Mouse (Mus musculus): ENCODE results near the gene E030030I06Rik. TPM values are rescaled to one million over a fixed set of nuclear protein-coding genes. Genes with fewer than 3 reads are reported as not detected.
"Not testable (repeated sequence)": the region's sequence is repeated elsewhere in the genome, so short reads cannot be mapped to it uniquely, and the experiment has no call there.

Gene E030030I06Rik
- total and polyA plus RNA-seq, 3 experiments, result 2.2 to 3.2 TPM; not detected in 1

GRCm38 (mm10) chr10:22070576-22070975, 78.5 kb downstream of the E030030I06Rik start:
- H3K9ac ChIP-seq (ENCODE audit: control insufficient read depth, low read depth, low read length, poor library complexity, severe bottlenecking), result no peak overlapping the region
- TF ChIP-seq CTCF (IDR thresholded peaks at IDR 0.05 in 2 of 3, conservative IDR thresholded peaks at IDR 0.05 in 1 of 3; ENCODE audit: control insufficient read depth in 1 of 3, insufficient read depth in 1 of 3, low read depth in 2 of 3, low read length in 3 of 3, poor library complexity in 1 of 3, severe bottlenecking in 1 of 3) (no peak), TAL1 (IDR thresholded peaks at IDR 0.05; ENCODE audit: low read length) (no peak), ZC3H11A (IDR thresholded peaks at IDR 0.05; ENCODE audit: low read depth, low read length) (no peak), RCOR1 (IDR thresholded peaks at IDR 0.05; ENCODE audit: low read depth, low read length) (no peak), USF2 (IDR thresholded peaks at IDR 0.05; ENCODE audit: borderline replicate concordance in 1 of 2, insufficient read depth in 1 of 2, low read depth in 1 of 2, low read length in 2 of 2) (no peak), MYC (IDR thresholded peaks at IDR 0.05; ENCODE audit: low read depth, low read length) (no peak), POLR2A (IDR thresholded peaks at IDR 0.05; ENCODE audit: control insufficient read depth in 1 of 2, insufficient read depth in 1 of 2, low read depth in 1 of 2, low read length in 2 of 2, poor library complexity in 1 of 2) (no peak), HCFC1 (IDR thresholded peaks at IDR 0.05; ENCODE audit: low read depth, low read length) (no peak), NELFE (IDR thresholded peaks at IDR 0.05; ENCODE audit: low read depth, low read length) (no peak), KAT2A (conservative IDR thresholded peaks at IDR 0.05; ENCODE audit: low read depth, low read length) (no peak)
- no peak overlapping the region for H3K4me3 ChIP-seq (ENCODE audit: control insufficient read depth in 1 of 2, insufficient read depth in 1 of 2, low read depth in 2 of 2, low read length in 2 of 2)
- no peaks in the 10 kb centered on the region for H3K27me3 ChIP-seq (ENCODE audit: control insufficient read depth in 1 of 2, insufficient read depth in 2 of 2, low read length in 2 of 2)
- no peak overlapping the region for H3K27ac ChIP-seq (ENCODE audit: control insufficient read depth, low read depth, low read length)
- H3K36me3 ChIP-seq (ENCODE audit: control insufficient read depth in 1 of 2, insufficient read depth in 2 of 2, low read length in 2 of 2), result no peaks in the 10 kb centered on the region; a peak in 1 of 4 replicates
- H3K9me3 ChIP-seq (replicated peaks; ENCODE audit: insufficient read depth, low read length), result no peaks in the 10 kb centered on the region
- no peaks in the 10 kb centered on the region for H3K79me2 ChIP-seq (ENCODE audit: control insufficient read depth, insufficient read depth, low read length, poor library complexity)
- H3K4me1 ChIP-seq (ENCODE audit: control insufficient read depth in 1 of 2, insufficient read depth in 2 of 2, low read length in 2 of 2), result no peaks in the 10 kb centered on the region
- DNase-seq (ENCODE audit: low read depth, low spot score), result peak; percentile 47

- peak; percentile 71 for TF ChIP-seq MAFK (IDR thresholded peaks at IDR 0.05; ENCODE audit: borderline replicate concordance, low read depth, low read length)
- TF ChIP-seq CHD2 (IDR thresholded peaks at IDR 0.05; ENCODE audit: low read length), result no peak
- peak; percentile 56 for DNase-seq (ENCODE audit: low read depth, low spot score)
- Histone ChIP-seq H3K4me1 (ENCODE audit: control insufficient read depth in 1 of 2, insufficient read depth in 2 of 2, low read length in 2 of 2) (no peaks in the 10 kb centered on the region), H3K9ac (ENCODE audit: control insufficient read depth, low read depth, low read length, poor library complexity, severe bottlenecking) (no peak overlapping the region), H3K4me3 (ENCODE audit: control insufficient read depth in 1 of 2, insufficient read depth in 1 of 2, low read depth in 2 of 2, low read length in 2 of 2) (no peak overlapping the region), H3K27ac (ENCODE audit: control insufficient read depth, low read depth, low read length) (no peak overlapping the region), H3K9me3 (replicated peaks; ENCODE audit: insufficient read depth, low read length) (no peaks in the 10 kb centered on the region), H3K79me2 (ENCODE audit: control insufficient read depth, insufficient read depth, low read length, poor library complexity) (no peaks in the 10 kb centered on the region), H3K27me3 (ENCODE audit: control insufficient read depth in 1 of 2, insufficient read depth in 2 of 2, low read length in 2 of 2) (no peaks in the 10 kb centered on the region; a peak in 1 of 4 replicates), H3K36me3 (ENCODE audit: control insufficient read depth in 1 of 2, insufficient read depth in 2 of 2, low read length in 2 of 2) (no peaks in the 10 kb centered on the region; a peak in 1 of 4 replicates)
These were observed 78.9 kb downstream of the E030030I06Rik start for GRCm38 (mm10) chr10:22070168-22070567.

GRCm38 (mm10) chr10:22067979-22068378, 81.1 kb downstream of the E030030I06Rik start, which contains the start of gene 4930444G20Rik:
4930444G20Rik (minus strand) TSS chr10:22068079.
- DNase-seq (ENCODE audit: low read depth, low spot score); H3K9ac ChIP-seq (ENCODE audit: control insufficient read depth, low read depth, low read length, poor library complexity, severe bottlenecking); H3K79me2 ChIP-seq (ENCODE audit: control insufficient read depth, insufficient read depth, low read length, poor library complexity); H3K4me3 ChIP-seq (ENCODE audit: control insufficient read depth in 1 of 2, insufficient read depth in 1 of 2, low read depth in 2 of 2, low read length in 2 of 2); H3K4me1 ChIP-seq (ENCODE audit: control insufficient read depth in 1 of 2, insufficient read depth in 2 of 2, low read length in 2 of 2); H3K9me3 ChIP-seq (replicated peaks; ENCODE audit: insufficient read depth, low read length); H3K27me3 ChIP-seq (ENCODE audit: control insufficient read depth in 1 of 2, insufficient read depth in 2 of 2, low read length in 2 of 2); H3K36me3 ChIP-seq (ENCODE audit: control insufficient read depth in 1 of 2, insufficient read depth in 2 of 2, low read length in 2 of 2); H3K27ac ChIP-seq (ENCODE audit: control insufficient read depth, low read depth, low read length): not testable (repeated sequence)

Other genes starting within 250 kb of the E030030I06Rik start
- not detected in 2 replicates for gene 4930444G20Rik, start 81.2 kb downstream of the E030030I06Rik start, total RNA-seq (2012; rRNA removed)
- gene 4930444G20Rik, start 81.2 kb downstream of the E030030I06Rik start, polyA plus RNA-seq (2012; ENCODE audit: insufficient read depth in 1 of 2, insufficient read length in 2 of 2, low read depth in 1 of 2, low replicate concordance in 2 of 2, missing spikeins in 1 of 2), result not detected
- gene Raet1e, start 9.3 kb upstream of the E030030I06Rik start, total RNA-seq (2012; rRNA removed), result not detected in 2 replicates
- not detected for gene Raet1e, start 9.3 kb upstream of the E030030I06Rik start, polyA plus RNA-seq (2012; ENCODE audit: insufficient read depth in 1 of 2, insufficient read length in 2 of 2, low read depth in 1 of 2, low replicate concordance in 2 of 2, missing spikeins in 1 of 2)
- not detected in 2 replicates for gene H60b, start 9.3 kb upstream of the E030030I06Rik start, total RNA-seq (2012; rRNA removed)
- not detected for gene H60b, start 9.3 kb upstream of the E030030I06Rik start, polyA plus RNA-seq (2012; ENCODE audit: insufficient read depth in 1 of 2, insufficient read length in 2 of 2, low read depth in 1 of 2, low replicate concordance in 2 of 2, missing spikeins in 1 of 2)
- gene Raet1d, start 211.3 kb upstream of the E030030I06Rik start, total RNA-seq (2012; rRNA removed), result 0.08 and 0.26 TPM in 2 replicates
- under 1 TPM in 1 of 2 experiments, not detected in 1; 0.42 TPM for gene Raet1d, start 211.3 kb upstream of the E030030I06Rik start, polyA plus RNA-seq (2012; ENCODE audit: insufficient read depth in 1 of 2, insufficient read length in 2 of 2, low read depth in 1 of 2, low replicate concordance in 2 of 2, missing spikeins in 1 of 2)